Mouse (Mus musculus) lung, embryonic 16.5 days (tissue): ENCODE data around the gene Zan. TPM values are rescaled to one million over a fixed set of nuclear protein-coding genes. Genes with fewer than 3 reads are reported as not detected.
A peak's percentile ranks its signal among the peaks of the same experiment; 100 is the strongest.

Source experiments
- ATAC-seq: fragments of 200-750 bp; cut with Nextera tagmentation; 2 replicates; pipeline ENCODE4 v1.8.0; 2017; ENCODE audit warnings: low read depth, mild to moderate bottlenecking, moderate library complexity
- H3K27ac ChIP-seq: fragments of 300-500 bp; sonication (generic); 2 replicates; pipeline ENCODE4 v1.5.1; 2014; ENCODE audit warnings: mild to moderate bottlenecking, control low read depth, low read length
- H3K27me3 ChIP-seq: fragments of 300-500 bp; sonication (generic); 2 replicates; pipeline ENCODE4 v1.6.1; 2014; ENCODE audit warnings: low read depth, low read length, mixed read lengths; ENCODE audit not compliant: control insufficient read depth, insufficient read depth
- H3K36me3 ChIP-seq: fragments of 300-500 bp; sonication (generic); 2 replicates; pipeline ENCODE4 v1.6.1; 2014; ENCODE audit warnings: low read length; ENCODE audit not compliant: control insufficient read depth, insufficient read depth
- H3K4me1 ChIP-seq: fragments of 300-500 bp; sonication (generic); replicated peaks from 2 replicates; pipeline ENCODE4 v1.6.1; 2014; ENCODE audit warnings: low read length, mixed read lengths; ENCODE audit not compliant: control insufficient read depth, insufficient read depth
- H3K4me2 ChIP-seq: fragments of 300-500 bp; sonication (generic); 2 replicates; pipeline ENCODE4 v1.6.1; 2014; ENCODE audit warnings: low read depth, low read length, control low read depth
- H3K4me3 ChIP-seq: fragments of 300-500 bp; sonication (generic); 2 replicates; pipeline ENCODE4 v1.5.1; 2014; ENCODE audit warnings: mild to moderate bottlenecking, low read length, control low read depth
- H3K9ac ChIP-seq: fragments of 300-500 bp; sonication (generic); 2 replicates; pipeline ENCODE4 v1.6.1; 2014; ENCODE audit warnings: low read length, control low read depth
- H3K9me3 ChIP-seq: fragments of 300-500 bp; sonication (generic); 2 replicates; pipeline ENCODE4 v1.6.1; 2016; ENCODE audit warnings: low read length; ENCODE audit not compliant: control insufficient read depth
- WGBS: fragments of 180-500 bp; shearing (Covaris S2); extraction: QIAGEN DNeasy Blood & Tissue Kit; methylation state at CpG from one replicate; pipeline ENCODE4 v1.1.7; 2014; 5-methylcytosine and 5-hydroxymethylcytosine counted together
- polyA plus RNA-seq: library from polyadenylated mRNA; unstranded; fragments of >200 nt; fragmentation: Nextera tagmentation; extraction: Ambion mirVana; gene quantifications from 2 replicates; pipeline ENCODE4 v1.2.1, GENCODE M21; 2015

Zan gene
- polyA plus RNA-seq, 1 experiment from 2014 or later = 0.53 TPM

DNA sequence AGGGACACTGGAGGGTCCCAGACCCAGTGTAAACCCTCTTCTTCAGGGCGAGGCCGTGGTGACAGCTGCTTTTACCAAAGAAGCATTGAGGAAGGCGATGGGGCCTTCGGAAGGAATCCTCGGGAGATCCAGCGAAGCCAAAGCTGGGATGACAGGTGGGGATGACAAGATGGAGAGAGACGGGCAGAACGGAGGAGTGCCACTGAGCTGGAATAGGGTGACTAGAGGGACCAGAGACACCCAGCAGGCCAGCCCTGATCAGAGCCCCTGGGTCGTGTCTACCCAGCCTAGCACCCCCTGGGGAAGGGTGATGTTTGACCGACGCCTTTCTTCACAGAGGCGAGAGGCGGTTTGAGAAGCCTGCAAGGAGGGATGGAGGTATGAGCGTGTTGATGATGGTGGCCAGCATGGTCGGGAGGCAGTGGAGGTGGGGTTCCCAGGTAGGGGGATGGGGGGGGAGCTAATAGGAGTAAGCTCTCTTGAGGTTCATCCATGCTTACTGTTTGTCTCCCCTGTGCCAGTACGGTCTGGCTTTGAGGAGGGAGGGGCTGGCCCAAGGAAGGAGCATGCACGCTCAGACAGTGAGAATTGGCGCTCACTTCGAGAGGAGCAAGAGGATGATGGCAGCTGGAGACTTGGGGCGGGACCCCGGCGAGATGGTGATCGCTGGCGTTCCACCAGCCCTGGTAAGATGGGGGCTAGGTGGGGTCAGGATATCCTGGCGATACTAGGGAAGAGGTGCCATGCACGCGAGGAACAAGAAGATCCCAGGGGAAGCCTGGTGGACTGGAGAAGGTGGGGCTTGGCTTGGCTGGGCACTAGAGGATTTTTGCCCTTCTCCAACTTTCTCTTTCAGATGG, 43.1 kb upstream of the Zan start:
- H3K4me1 ChIP-seq = no peaks in the 10 kb centered on the region
- H3K9ac ChIP-seq = no peak overlapping the region
- no peaks in the 10 kb centered on the region for H3K27me3 ChIP-seq
- H3K9me3 ChIP-seq = no peaks in the 10 kb centered on the region
- no peak overlapping the region for H3K4me3 ChIP-seq
- no peak overlapping the region for H3K4me2 ChIP-seq
- H3K27ac ChIP-seq = no peak overlapping the region
- peaks cover 63% of the 10 kb centered on the region for H3K36me3 ChIP-seq
- no peak for ATAC-seq
- WGBS = 86% methylated on average over 27 of the region's 27 CpGs

DNA sequence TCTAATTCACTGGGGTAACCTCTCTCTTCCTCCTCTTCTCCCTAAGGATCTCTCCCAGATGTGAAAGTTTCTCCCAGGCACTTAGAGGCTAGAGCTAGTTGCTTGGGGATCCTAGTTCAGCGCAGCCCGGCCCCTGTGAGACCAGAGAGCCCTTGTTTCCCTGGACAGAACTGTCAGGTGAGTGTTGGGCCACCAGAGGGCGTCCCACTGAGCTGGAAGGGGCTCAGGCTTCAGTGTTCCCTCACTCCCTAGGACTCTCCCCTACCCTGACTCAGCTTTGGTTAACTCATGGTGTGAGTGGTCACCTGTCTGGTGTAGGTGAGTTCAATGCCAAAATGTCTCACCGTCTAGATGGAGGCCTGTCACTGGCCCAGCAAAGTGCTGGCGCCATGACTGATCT, 41.6 kb upstream of the Zan start, which contains the start of gene Gigyf1:
TSS of gene Gigyf1 (plus strand) at position 113 of the 400 bp plus-strand sequence.
- peaks cover 48% of the 10 kb centered on the region for H3K36me3 ChIP-seq
- H3K4me2 ChIP-seq = no peak within 1 kb of the TSS
- H3K9ac ChIP-seq = no peak within 1 kb of the TSS
- no peak for ATAC-seq
- no peaks in the 10 kb centered on the region; the same call in 1 of the 2 replicates for H3K4me1 ChIP-seq
- H3K9me3 ChIP-seq = no peaks in the 10 kb centered on the region
- H3K27me3 ChIP-seq = no peaks in the 10 kb centered on the region
- no peak within 1 kb of the TSS for H3K4me3 ChIP-seq
- H3K27ac ChIP-seq = no peak within 1 kb of the TSS
- WGBS = 73% methylated on average over 5 of the region's 5 CpGs

DNA sequence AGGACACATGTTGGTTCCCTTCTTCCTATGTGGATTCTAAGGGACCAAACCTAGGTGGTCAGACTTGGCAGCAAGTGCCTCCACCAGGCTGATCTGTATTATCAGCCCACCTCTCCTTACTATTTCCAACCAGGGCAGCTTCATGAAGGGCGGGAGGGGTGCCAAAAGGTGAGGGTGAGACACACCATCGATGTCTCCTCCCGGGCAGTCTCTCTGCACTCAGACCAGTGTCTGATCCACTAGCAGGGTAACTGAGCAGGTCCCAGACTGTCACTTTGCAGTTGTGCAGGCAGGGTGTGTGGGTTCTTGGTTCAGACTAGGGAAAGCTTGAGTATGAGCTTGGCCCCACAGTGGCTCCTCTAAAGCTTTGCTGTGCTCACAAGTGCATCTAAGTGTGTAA, 37.9 kb upstream of the Zan start:
- H3K9ac ChIP-seq = no peak overlapping the region
- 82% methylated on average over 3 of the region's 3 CpGs for WGBS

DNA sequence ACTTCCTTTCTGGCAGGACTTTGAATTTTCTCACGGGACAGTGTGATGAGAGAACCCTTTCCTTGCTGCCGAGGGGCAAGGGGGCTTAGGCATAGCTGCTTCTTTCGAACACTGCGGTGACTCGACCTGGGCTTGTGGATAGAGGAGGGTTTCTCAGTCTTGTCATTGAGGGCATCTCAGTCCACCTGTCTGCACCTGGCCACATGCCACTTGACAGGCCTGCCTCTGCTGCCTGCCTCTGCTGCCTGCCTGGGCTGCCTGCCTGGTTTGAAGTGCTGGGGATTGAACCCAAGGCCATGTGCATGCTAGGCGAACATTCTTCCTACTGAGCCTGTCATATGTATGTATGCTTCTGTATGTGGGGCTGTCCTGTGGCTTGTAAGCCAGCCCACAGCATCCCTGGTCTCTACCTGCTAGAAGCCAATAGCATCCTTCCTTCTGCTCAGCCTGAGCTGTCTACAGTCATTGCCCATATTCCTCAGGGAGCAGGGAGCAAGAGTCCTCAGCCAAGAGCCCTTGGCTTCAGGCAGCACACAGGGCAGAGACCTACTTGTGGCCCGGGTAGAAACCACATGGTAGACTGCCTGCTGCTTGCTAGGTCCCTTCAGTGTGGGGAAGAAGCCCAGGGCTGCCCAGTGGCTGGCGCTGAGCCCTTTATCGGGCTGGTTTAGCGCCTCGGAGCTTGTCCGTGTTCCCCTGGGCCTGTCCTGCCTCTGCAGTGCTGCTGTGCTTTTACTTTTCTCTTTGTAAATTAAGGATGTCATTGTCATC, 37.3 kb upstream of the Zan start:
- Histone ChIP-seq H3K4me3 (no peak overlapping the region), H3K4me2 (no peak overlapping the region), H3K4me1 (peaks cover 24% of the 10 kb centered on the region), H3K9ac (no peak overlapping the region), H3K27ac (no peak overlapping the region), H3K27me3 (no peaks in the 10 kb centered on the region), H3K9me3 (no peaks in the 10 kb centered on the region), H3K36me3 (peaks cover 7% of the 10 kb centered on the region; the same call in 1 of the 2 replicates)
- ATAC-seq = no peak
- 81% methylated on average over 12 of the region's 12 CpGs for WGBS

More for the DNA sequence above, 37.9 kb upstream of the Zan start:
- H3K36me3 ChIP-seq = peaks cover 12% of the 10 kb centered on the region; the same call in 1 of the 2 replicates
- no peak overlapping the region for H3K4me3 ChIP-seq
- H3K27me3 ChIP-seq = no peaks in the 10 kb centered on the region
- H3K4me2 ChIP-seq = no peak overlapping the region
- no peak overlapping the region for H3K27ac ChIP-seq
- peaks cover 20% of the 10 kb centered on the region for H3K4me1 ChIP-seq
- ATAC-seq = no peak
- H3K9me3 ChIP-seq = no peaks in the 10 kb centered on the region

DNA sequence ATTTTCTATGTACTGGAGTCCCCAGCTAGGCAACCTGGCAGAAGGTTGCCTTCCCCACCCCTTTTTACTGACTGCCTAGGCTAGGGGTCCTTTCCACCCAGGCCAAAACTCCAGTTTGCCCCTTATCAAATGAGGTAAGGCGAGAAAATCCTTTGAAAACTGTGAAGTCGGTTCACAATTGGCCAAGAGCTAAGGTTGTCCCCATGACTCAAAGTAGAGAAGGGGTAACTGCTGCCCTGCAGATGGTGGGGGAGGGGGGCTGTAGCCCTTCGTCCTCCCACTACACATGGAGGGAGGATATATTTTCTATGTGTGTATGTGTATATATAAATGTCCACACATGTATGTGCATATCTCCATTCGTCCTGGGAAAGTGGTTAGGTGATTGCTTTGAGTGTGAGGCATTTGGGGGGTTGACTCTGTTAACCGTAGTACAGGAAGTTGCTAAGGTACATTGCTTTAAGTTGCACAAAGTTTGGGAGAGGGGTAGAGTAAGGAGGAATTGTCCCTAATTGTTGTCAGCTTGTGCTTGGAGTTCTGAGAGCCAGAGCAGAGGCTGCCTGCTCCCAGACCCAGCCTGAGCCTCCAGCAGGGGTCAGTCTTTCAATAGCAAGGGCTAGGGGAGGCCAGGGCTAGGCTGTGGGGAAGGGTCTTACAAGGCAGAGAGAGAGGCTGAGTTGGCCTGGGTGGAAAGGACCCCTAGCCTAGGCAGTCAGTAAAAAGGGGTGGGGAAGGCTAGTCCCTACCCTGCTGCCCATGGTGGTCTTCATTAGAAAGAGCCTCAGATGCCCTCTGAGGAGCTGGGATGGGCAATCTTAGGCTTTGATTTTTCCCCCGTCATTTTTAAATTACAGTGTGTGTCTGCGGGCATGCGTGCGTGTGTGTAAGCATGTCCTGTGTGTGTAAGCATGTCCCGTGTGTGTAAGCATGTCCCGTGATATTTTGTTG, 36.3 kb upstream of the Zan start:
- 74% methylated on average over 11 of the region's 11 CpGs for WGBS
- no peaks in the 10 kb centered on the region for H3K9me3 ChIP-seq
- H3K9ac ChIP-seq = no peak overlapping the region
- no peaks in the 10 kb centered on the region for H3K27me3 ChIP-seq
- no peaks in the 10 kb centered on the region for H3K36me3 ChIP-seq
- no peak overlapping the region for H3K4me2 ChIP-seq
- ATAC-seq = no peak
- no peak overlapping the region for H3K27ac ChIP-seq
- H3K4me3 ChIP-seq = no peak overlapping the region
- H3K4me1 ChIP-seq = peaks cover 24% of the 10 kb centered on the region

DNA sequence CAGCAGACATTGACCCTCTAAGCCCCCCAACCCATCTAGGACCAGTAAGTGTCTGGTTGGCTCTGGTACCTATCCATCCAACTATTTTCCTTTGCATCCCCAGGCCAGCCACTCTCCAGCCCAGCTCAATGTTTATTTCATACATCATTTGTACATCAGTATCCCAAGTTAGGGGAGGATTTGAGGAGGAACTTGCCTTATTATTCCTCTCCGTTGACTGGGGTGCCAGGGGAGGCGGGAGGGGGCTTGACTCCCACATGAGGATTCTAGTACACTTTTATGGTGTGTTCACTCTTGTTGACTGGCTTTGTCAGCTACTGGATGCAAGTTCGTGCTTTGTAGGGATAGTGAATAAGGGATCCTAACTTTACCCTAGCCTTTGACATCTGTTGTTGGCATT, 34.8 kb upstream of the Zan start:
- ATAC-seq = no peak
- Histone ChIP-seq H3K36me3 (no peaks in the 10 kb centered on the region), H3K9ac (peak overlapping the region; percentile 99; the same call in 1 of the 2 replicates), H3K9me3 (no peaks in the 10 kb centered on the region), H3K4me2 (peak overlapping the region; percentile 90), H3K4me1 (peaks cover 24% of the 10 kb centered on the region), H3K4me3 (peak overlapping the region; percentile 96), H3K27me3 (no peaks in the 10 kb centered on the region), H3K27ac (no peak overlapping the region)
- 54% methylated on average over 3 of the region's 3 CpGs for WGBS

DNA sequence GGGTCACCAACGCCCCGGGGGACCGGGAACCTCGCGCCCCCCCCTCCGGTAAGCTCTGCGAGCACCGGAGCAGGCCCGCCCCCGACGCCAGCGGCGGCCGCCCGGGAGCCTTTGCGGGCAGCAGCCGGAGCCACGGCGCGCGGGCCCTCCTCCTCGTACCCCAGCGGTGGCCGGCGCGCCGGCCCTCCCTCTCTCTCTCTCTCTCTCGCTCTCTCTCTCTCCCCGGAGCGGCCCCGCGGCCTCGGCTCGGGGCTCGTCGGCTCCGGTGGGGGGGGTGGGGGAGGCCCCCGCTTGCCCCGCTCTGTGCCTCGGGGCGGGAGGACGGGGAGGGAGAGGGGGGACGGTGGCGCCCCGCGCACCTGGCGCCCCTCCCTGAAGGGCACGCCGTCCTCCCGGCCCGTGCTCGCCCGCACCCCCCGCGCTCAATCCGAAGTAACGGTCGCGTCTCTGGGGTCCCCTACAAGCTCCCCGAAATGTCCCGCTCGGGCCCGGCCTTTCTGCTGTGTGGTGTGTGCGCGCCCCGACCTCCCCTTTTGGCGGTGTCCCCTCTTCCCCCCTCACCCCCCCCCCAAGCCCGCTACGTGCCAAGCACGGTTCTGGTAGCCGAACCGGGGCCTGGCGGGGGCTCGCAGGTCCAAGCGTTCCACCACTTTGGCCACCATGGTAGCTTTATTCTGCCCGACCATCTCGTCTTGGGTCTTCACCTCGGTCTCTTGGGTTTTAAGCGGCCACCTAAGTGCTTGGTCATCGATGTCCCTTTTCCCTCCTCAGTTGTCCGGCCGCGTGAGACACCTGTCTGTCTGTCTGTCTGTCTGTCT, 33.9 kb upstream of the Zan start:
- peaks cover 24% of the 10 kb centered on the region for H3K4me1 ChIP-seq
- no peaks in the 10 kb centered on the region for H3K27me3 ChIP-seq
- peak overlapping the region; percentile 79 for H3K27ac ChIP-seq
- H3K4me3 ChIP-seq = peak overlapping the region; percentile 96
- H3K9ac ChIP-seq = peak overlapping the region; percentile 99
- H3K36me3 ChIP-seq = no peaks in the 10 kb centered on the region
- no peaks in the 10 kb centered on the region for H3K9me3 ChIP-seq
- peak; percentile 65 for ATAC-seq
- H3K4me2 ChIP-seq = peak overlapping the region; percentile 90
- under 1% methylated on average over 32 of the region's 83 CpGs for WGBS

DNA sequence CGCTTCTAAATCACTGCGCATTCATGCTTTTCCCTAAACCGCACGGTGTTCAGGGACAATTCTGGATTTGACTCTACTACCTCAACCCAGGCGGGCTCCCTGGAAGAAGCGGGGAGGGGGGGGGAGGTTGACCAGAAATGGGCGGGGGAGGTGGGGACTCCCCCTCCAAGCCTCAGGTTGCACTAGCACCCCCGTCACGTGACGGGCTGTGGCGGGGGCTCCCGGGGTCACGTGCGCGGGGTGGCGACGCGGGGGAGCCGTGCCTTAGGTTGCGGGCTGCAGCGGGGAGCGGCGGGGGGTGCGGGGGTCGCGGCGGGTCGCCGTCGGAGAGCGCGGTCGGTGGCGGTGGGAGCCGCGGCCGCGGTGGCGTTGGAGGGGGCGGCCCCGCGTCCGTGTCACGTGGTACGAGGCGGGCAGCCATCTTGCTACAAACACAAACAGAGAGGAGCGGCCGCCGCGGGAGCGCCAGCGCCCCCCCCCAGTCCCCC, 33.2 kb upstream of the Zan start:
- peak overlapping the region; percentile 79 for H3K27ac ChIP-seq
- H3K27me3 ChIP-seq = no peaks in the 10 kb centered on the region
- H3K9me3 ChIP-seq = no peaks in the 10 kb centered on the region
- peak; percentile 89 for ATAC-seq
- H3K4me2 ChIP-seq = peak overlapping the region; percentile 59
- H3K4me3 ChIP-seq = peak overlapping the region; percentile 96
- H3K4me1 ChIP-seq = peaks cover 24% of the 10 kb centered on the region
- H3K9ac ChIP-seq = peak overlapping the region; percentile 99
- no peaks in the 10 kb centered on the region for H3K36me3 ChIP-seq
- WGBS = 2% methylated on average over 26 of the region's 52 CpGs
